8 mouse cellular contexts compared by ENCODE assay signal in the genomic region with DNA sequence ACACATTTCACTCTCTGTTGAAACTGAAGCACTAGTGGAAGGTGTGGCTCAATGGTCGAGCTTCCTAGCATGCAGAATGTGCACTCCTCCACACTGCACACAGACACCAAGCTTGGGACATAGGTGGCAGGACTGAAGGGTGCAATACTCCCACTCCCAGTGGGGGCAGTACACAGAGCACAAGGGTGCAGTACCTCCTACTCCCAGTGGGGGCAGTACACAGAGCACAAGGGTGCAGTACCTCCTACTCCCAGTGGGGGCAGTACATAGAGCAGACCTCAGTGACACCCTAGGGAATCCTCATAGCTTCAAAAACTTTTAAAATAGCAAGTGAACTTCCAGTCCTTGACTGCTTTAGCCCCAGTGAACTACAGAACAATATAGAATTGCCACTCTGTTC. TPM values are rescaled to one million over a fixed set of nuclear protein-coding genes. Genes with fewer than 3 reads are reported as not detected.
DNase-seq lines count a peak whose midpoint lies in the region; ATAC-seq lines count a peak whose summit lies in the region.

No protein-coding gene starts in this region.

- peak; percentile 40 for DNase-seq in cerebellum, adult 8-10 months
- no peak for DNase-seq in cerebellum, adult 9-11 months
- peak; percentile 32 for DNase-seq in right cerebral cortex, adult 18-20 months
- no peak for DNase-seq in right cerebral cortex, postnatal 36 days (ENCODE audit: low spot score in 2 of 2)
- DNase-seq in cerebellum, postnatal 4 days (ENCODE audit: low spot score in 2 of 2), result peak; percentile 37 to 77
- DNase-seq in kidney, postnatal 10 days, result peak; percentile 45
- DNase-seq in thymus, adult 18-20 months, result peak; percentile 19 to 24

- peak; percentile 99 for ATAC-seq in megakaryocyte-erythroid progenitor cell, adult 5-6 weeks (replicated peaks; ENCODE audit: low FRiP score, low TSS enrichment, poor library complexity, severe bottlenecking)

RNA-seq across cellular contexts. Expression of a gene that starts 10.5 kb away (rescaled TPM):
- total RNA-seq in megakaryocyte-erythroid progenitor cell, adult 5-6 weeks (2014; fragmentation: Nextera tagmentation), result 96.6 and 104 TPM in 2 replicates
- 82.0 and 90.7 TPM in 2 replicates for total RNA-seq in megakaryocyte-erythroid progenitor cell, adult 5-6 weeks (2017)

RNA-seq across cellular contexts. Expression of a gene that starts 10.5 kb away (rescaled TPM):
- total RNA-seq in megakaryocyte-erythroid progenitor cell, adult 5-6 weeks (2014; fragmentation: Nextera tagmentation), result 33.5 and 42.9 TPM in 2 replicates
- total RNA-seq in megakaryocyte-erythroid progenitor cell, adult 5-6 weeks (2017), result 45.7 and 46.1 TPM in 2 replicates

Comparison
In these comparisons a context has a peak if more than half of its experiments do, and no peak if none do; other contexts are left out.
1. DNase-seq: peak in cerebellum, adult 8-10 months (single experiment), right cerebral cortex, adult 18-20 months (single experiment), cerebellum, postnatal 4 days (2 of 2), kidney, postnatal 10 days (single experiment) and thymus, adult 18-20 months (2 of 2); none in cerebellum, adult 9-11 months (single experiment) and right cerebral cortex, postnatal 36 days (0 of 2).